Mouse (Mus musculus) layer of hippocampus, adult 8-10 months (tissue): ENCODE data around the gene Snx3. TPM values are rescaled to one million over a fixed set of nuclear protein-coding genes. Genes with fewer than 3 reads are reported as not detected.

Experiments
- DNase-seq, 2 experiments: peaks; one replicate each; pipeline ENCODE4 v3.0.0; 2022; ENCODE audit warnings: low spot score in 2 of 2
- total RNA-seq, 4 experiments: library from RNA; stranded (reverse); gene quantifications; 2 replicates each; pipeline ENCODE4 v1.2.4; 2022

Snx3 gene
- total RNA-seq: 100 to 1,000 TPM; 176 to 202 (median 187) TPM

DNA sequence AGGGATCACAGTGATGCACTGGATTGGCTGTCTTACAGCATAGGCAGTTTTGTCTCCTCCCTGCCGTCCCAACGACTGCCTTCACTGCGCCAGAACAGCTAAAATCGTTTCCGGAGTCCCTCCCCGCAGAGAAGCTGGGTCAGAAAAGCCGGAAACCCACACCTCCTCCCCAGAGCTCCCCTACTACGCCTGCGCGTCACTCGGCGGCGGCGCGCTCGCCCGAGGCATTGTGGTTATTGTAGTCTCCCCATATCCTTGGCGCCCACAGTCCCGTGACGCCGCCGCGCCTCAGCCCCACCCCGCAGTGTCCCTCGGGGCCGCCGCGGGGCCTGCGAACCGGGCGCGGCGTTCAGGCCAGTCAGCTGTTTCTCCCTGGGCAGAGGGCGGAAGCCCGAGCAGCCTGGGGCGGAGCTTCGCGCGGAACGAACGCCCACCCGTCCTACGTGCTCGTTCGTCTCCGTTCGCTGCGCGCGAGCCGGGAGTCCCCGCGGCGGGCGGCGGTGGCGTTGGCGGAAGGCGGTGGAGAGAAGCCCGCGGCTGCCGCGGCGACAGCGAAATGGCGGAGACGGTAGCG is at the start of gene Snx3:
Snx3 (plus strand) TSS at position 256 of the 574 bp plus-strand sequence.
- peak; percentile 96 to 97 for DNase-seq

DNA sequence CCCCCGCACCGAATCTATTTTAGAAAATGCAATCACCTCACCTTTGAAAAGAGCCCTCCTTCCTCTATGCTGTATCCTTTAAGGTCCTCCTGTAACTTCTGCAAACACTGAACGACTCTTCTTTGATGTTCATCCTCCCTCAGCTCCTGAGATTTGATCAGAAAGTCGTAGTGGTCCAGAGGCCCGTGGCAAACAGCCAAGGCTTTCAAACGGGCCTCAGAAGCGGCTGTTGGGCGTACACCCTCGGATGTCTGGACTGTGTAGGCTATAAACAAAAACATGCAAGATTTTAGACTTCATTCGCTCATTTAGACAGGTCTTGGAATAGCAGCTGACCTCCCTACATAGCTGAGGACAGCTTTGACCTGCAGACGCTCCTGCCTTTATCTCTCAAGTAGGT is 47.6 kb upstream of the Snx3 start:
- DNase-seq: no peak

DNA sequence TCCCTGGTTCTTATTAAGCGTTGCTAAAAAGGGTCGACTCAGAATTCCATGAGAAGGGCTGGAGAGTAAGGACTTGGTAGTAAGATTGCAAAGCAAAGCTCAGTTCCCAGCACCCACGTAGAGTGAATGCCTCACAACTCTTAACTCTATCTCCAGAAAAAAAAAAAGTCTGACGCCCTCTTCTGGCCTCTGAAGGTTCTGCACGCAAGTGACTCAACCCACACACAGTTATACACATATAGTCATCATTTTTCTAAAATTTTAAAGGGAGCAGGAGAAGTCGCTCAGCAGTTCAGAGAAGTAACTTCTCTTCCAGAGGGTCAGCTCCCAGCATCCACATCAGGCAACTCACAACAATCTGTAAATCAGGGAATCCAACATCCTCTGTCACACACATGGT is 47.1 kb upstream of the Snx3 start:
- no peak for DNase-seq

DNA sequence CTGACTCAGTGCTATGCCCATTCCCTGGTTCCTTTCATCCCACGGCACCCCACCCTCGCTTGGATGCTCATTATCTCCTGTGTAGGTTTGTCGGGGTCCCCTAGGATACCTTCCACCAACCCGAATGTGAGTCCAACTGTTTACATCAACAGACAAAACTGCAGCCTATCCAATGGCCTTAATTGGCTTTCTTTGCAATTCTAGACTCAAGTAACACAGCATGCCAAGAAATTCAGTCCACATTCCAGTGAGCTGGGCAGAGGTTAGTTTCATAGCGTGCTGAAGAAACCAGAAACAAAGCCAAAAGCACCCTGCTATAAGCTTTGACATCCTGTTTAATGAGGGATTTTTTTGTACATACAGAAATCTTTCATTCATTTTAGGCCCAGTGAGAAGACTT is 45.8 kb upstream of the Snx3 start:
- no peak for DNase-seq

DNA sequence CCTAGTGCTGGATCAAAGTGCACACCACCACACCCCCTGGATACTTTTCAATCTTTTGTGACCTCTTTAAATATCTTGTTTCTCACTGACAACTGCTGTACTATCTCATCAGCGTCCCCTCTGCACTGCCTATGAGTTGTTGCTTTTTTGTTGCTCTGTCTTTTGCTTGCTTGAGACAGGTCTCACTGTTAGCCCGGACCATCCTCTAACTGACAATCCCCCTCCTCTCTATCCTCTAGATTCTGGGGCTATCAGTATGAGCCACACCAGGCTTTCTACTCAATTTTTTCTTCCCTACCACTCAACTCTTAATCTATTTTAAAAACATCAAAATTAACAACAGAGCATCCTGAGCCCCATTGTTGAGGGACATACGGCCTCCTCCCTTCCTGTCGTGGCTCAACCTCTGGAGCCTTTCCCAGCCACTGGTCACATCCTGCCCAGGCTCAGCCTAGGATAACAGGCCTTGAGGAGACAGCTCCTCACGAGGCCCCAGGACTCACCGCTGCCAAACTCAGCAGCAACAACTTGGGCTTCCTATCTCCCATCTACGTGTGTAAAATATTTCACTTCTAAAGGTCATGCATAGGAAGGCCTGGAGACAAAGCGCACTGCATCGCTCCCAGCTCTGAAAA is 44.2 kb upstream of the Snx3 start:
- DNase-seq: no peak

DNA sequence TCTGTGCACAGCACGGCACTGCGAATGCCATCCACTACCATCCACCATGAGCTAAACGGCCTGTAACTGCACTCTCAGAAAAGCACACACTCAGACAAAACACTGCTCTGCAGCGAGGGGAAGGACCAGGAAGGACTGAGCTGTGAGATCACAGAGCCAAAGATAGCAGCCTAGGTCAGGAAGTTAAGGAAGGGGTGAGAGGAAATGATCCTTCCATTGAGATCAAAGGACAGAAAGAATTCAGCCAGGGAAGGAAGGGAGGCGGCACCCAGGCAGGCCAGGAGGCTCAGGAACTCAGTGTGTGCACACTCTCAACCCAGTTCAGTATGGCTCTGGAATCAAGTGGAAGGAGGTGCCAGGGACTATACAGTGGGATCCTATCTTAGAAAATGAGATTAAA is 37.6 kb upstream of the Snx3 start:
- no peak for DNase-seq

DNA sequence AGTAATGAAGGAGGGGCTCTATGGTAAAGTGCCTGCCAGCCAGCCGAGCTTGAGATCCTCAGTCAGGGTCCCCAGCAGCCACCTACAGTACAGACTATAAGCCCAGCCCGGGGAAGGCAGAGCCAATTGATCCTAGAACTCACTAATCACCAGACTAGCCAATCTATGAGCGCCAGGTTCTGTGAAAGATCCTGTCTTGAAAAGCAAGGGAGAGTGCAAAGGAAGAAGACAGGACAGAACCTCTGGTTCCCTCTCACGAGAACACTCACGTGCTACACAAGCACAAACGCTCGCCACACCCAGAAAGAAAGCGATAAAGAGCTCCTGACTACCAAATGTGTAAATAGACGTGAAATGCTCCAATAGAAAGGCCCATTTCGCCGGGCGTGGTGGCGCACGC is 37.0 kb upstream of the Snx3 start:
- DNase-seq: no peak

DNA sequence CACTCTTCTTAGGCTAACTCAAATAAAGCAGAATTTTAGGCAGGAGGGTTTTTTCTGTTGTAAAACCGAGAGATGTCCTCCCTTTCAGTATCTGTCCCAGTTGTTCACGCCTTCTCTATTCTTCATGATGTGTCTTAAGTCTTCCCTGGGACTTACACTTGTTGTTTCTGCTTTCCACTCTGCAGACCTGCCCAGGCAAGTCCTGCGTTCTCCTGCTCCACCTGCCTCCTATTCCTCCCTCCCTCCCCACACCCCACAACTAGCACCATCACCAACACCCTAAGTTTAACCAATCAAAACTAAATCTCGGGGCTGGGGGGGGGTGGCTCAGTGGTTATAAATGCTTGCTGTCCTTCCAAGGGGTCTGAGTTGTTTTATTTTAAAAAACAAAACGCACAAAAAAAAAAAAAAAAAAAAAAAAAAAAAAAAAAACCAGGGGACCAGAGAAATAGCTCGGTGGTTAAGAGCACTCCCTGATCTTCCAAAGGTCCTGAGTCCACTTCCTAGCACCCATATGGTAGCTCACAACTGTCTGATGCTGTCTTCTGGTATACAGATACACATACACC is 26.8 kb upstream of the Snx3 start:
- no peak for DNase-seq

DNA sequence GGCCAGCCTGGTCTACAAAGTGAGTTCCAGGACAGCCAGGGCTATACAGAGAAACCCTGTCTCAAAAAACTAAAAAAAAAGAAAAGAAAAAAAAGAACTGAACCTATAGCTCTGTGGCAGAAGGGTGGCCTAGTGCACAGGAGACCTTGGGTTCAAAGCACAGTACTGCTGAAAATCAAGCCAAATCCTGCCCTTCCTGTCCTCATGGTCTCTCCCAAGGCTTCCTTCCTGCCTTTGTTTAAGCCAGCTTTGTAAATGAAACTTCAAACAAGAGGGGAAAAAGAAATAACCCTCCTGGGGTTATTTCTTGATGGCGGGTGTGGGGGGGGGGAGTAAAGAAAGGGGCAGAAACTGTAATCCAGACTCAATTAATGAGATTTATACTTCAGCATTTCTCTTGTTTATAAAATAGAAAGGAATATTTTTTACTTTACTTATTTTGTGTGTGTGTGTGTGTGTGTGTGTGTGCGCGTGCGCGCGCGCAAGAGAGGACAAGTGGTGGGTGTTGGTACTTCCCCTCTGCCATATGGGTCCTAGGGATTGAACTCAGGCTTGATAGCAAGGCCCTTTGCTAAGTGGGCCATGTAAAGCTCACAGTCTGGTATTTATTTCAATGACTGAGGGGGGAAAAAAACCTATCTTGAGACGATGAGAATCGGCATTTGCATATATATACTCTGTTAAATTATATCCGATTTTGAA is 24.9 kb upstream of the Snx3 start:
- no peak for DNase-seq

DNA sequence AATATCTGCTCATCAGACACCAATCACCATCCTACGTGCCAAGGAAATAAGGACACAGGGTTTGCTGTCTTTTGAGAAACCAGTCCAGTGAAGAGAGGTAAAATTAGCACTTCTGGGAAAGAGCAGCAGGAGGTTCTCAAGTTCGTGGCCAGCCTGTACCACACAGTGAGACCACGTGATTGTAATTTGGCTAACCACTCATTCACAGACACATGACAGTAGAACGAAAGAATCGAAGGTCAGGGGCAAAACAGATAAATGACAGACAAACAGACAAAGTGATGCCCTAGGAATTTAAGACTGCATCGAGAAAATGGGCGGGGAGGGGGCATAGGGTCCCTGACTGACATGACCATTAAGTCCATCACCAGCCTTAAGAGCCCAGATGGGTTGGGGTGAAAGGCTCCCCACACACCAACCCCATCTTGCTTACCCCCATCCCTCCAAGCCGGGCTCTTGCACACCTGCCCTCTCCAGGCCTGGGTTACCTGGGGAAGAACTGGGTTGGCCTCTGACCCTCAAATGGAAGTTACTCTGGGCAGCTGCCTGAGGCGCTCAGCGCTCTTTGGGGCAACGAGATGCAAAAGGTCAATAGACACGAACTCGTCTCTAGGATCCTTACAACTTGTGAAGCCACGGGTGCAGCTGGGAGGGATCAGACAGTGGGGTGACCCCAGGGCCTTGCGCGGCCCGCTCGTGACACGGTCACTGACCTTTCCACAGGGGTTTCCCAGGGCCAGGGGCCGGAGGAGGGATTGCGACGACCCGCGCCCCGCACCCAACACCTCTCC is 24.1 kb upstream of the Snx3 start:
- no peak for DNase-seq

DNA sequence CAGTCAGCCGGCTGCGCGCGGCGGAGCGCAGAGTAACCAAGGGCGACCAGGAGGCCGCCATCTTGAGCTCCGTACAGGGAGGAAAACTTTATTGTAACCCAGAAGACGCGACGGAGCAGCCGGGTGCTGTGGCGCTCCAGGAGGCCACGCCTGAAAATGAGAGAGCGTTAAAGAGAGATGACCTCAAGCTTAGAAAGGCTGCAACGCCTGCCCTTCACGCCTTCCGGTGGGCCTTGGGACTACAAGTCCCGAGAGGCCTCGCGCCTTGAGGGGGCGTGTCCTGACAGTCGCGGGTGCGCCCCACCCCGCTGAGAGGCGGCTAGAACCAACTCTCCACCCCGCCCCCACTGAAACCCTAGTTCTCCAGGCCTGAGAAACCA is 23.5 kb upstream of the Snx3 start, which contains the start of gene Afg1l:
Afg1l (minus strand) TSS at position 225 of the 380 bp plus-strand sequence.
- peak; percentile 93 to 94 for DNase-seq

DNA sequence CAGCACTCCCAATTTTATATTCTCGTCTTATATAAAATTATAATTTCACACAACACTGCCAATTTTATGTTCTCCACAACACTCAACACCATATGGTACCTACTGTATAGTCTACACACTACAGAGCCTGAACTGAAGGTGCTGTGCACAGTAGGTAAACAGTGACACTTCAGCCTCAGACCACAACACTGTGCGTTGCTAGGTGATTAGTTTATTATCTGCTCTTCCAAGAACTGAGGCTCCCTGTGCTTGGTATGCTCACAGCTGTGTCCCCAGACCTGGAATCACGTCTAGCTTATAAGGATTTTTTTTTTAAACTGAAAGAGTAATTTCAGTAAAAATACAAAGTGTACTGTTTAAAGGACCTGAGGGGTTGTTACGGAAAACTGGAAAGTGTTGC is 21.1 kb upstream of the Snx3 start:
- no peak for DNase-seq

DNA sequence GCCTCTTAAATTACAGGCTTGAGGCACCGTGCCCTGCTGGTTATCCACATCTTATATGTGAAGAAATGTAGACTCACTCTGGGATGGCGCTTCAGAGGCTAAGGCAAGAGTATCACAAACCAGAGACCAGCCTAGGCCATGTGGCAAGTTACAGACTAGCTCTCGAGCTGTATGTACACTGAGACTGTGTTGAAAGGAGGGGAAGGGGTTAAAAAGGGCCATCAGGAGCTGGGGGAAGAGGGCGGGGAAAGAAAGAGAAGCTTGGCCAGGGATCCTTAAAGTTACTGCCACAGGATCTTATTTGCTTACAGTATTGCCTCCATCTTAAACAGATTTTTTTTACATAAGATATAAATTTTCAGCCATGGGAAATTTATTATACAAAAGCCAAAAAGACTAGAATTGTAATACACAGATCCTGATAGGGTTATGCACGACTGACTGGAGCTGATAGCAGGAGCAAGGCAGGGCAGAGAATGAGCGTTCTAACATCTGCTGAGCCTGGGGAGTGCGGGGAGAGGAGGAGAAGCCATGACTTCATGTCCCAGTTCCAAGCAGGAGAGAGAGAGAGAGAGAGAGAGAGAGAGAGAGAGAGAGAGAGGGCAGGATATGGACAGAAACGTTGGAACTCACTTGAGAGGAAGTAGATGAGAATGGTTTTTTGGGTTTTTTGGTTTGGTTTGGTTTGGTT is 13.1 kb upstream of the Snx3 start:
- DNase-seq: no peak

DNA sequence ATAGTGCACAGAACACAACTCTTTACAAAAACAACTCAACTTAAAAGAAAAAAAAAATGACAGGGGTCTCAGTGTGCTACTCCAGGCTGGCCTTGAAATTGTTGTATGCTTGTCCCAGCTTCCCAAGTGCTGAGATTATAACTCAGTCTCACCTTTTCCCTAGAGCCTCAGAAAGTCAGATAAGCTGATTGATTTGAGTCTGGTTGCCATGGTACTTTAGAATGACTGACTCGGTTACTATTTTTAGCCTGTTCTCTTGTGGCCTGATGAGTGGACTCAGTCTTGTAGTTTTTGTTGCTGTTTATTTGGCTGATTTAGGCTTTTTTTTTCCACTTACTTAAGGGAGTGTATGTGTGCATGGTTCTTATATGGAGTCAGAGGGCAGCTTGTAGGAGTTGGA is 10.7 kb upstream of the Snx3 start:
- no peak for DNase-seq

DNA sequence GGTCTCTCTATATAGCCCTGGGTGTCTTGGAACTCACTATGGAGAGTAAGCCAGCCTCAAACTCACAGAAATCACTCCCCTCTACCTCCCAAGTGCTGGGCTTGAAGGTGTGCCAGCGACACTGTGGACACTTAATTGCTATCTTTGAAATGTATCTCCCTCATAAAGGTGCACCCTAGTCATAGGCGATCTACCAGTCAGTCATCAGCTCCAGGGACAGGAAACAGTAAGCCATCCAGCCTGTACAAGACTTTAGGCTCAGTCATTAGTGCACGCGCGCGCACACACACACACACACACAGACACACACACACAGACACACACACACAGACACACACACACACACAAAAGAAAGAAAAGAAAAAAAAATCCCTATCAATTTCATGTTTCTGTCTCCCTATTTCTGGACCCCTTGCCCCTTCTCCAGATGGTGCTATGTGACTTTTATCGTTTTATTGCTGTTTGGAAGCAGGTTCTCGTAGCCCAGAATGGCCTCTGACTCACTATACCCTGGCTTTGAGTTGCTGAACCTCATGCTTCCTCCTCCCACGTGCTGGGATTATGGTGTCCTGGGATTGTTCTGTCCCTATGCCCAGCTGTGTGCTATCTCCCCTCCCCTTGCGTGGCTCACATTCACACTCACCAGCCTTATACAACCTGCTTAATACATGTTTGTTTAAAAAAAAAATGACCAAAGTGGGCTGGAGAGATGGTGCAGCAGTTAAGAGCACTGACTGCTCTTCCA is 9.6 kb upstream of the Snx3 start:
- no peak for DNase-seq

DNA sequence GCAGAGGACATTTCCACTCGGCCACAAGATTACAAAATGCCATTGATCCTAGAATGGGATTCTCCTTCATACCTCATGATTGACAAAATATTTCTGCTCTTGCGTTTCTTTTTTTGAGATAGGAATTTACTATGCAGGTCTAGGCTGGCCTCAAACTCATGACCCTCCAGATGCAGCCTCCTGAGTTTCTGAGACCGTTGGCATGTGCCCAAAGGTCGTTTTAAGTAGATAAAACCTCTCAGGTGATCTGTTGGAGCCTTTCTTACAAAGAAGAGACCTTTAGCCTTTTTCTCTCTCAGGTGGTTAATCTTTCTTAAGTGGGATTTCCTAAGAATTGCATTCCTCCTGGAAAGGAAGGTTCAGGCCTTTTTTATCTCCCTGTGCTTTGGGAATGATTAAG is 8.8 kb upstream of the Snx3 start:
- DNase-seq: no peak

DNA sequence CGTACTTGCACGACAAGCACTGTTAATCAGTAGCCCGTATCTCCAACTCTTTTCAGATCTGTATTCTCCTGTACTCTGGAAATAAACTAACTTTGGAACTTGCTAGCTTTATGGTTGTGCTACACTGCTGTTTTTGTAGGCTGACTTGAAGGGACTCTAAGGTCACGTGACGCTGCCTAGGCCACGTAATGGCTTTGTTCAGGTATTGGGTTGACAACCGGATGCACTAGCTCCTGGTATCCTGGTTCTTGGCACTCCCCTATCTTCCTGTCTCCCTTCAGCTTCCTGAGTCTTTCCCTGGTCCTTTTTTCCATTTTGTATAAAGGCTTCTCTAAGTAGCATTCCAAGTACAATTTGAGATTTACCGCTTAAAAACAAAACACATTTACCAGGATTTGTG is 1.2 kb upstream of the Snx3 start:
- no peak for DNase-seq

DNA sequence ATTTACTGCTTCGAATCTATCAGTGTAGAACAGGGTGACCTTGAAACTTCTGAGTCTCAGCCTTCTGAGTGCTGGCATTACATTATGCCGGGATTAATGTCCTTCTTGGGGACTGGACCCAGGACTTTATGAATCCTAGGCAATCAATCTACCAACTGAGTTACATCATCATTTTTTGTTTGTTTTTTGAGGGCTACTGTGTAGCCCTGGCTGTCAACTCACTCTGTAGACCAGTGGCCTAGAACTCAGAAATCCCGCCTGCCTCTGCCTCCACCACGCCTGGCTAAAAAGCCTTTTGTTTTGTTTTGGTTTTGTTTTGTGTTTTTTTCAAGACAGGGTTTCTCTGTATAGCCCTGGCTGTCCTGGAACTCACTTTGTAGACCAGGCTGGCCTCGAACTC is 669 bp upstream of the Snx3 start:
- no peak for DNase-seq

DNA sequence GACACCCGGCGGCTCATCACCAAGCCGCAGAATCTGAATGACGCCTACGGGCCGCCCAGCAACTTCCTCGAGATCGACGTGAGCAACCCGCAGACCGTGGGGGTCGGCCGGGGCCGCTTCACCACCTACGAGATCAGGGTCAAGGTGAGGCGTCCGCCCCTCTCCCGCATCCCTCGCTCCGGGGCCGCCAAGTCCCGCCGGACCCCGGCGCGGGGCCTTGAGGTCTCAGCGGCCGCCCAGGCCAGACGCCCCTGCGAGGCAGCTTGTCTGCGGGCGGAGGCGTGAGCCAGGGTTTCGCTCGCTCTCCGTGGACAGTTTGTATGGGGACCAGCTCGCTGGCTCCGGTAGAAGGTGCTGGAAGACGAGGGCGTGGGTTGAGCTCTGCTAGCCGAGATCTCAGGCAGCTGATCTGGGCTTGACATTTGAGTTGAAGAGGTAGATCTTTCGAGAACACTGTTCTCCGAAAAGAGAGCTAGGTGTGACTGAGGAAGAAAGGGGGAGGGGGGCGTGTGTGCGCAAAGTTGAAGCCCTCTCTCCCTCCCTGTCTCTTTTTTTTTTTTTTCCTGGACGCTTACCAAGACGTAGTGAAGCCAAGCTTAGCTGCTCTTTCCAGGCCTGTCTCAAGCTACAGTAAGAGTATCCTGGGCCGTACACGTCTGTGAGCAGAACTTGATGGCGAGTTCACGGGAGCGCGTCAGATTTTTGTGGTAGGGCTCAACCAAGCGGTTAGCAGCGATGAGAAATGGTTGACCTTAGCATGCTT is 700 bp downstream of the Snx3 start:
- peak; percentile 16 to 49 for DNase-seq
